Mouse (Mus musculus): ENCODE data around the gene Hvcn1. TPM values are rescaled to one million over a fixed set of nuclear protein-coding genes. Genes with fewer than 3 reads are reported as not detected.
A peak's percentile ranks its signal among the peaks of the same experiment; 100 is the strongest.

The Hvcn1 gene
- polyA plus RNA-seq, 2 experiments, result 8.6 to 9.6 TPM

DNA sequence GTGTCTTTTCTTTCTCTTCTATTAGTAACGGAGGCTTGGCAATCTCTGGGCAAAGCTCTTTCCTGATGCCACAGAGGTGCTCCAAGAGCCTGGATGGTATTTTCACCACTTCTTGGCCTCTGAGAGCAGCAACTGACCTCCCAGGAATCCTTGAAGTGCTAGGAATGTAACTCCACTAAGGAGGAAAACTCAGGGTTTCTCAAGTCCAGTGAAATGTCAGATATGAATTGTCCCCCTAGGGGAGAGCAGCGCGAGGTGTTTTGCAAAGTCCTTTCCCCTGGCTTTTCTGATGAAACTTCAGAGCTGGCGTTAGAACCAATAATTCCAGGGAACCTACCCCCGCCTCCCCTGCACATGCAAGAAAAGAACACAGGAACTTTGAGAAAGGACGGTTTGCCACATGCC, 73.8 kb downstream of the Hvcn1 start:
- no peak overlapping the region for H3K4me3 ChIP-seq (replicated peaks; ENCODE audit: low read length)
- no peaks in the 10 kb centered on the region for H3K36me3 ChIP-seq (ENCODE audit: control insufficient read depth, insufficient read depth, low read length)
- H3K27ac ChIP-seq (replicated peaks; ENCODE audit: low read depth, low read length), result no peak overlapping the region
- H3K4me2 ChIP-seq (replicated peaks; ENCODE audit: low read depth, low read length, severe bottlenecking), result peak overlapping the region; percentile 16; the same call in 1 of the 2 replicates
- DNase-seq (ENCODE audit: low spot score) (no peak), ATAC-seq (ENCODE audit: low FRiP score, low read depth) (no peak)
- H3K9me3 ChIP-seq (ENCODE audit: control insufficient read depth, low read length), result no peaks in the 10 kb centered on the region
- no peaks in the 10 kb centered on the region for H3K27me3 ChIP-seq (ENCODE audit: control insufficient read depth, insufficient read depth, low read length)
- peaks cover 11% of the 10 kb centered on the region for H3K4me1 ChIP-seq (ENCODE audit: control insufficient read depth, insufficient read depth, low read length)
- 37% methylated on average over 6 of the region's 6 CpGs for WGBS
- H3K9ac ChIP-seq (ENCODE audit: low read depth, low read length, severe bottlenecking), result no peak overlapping the region
- TF ChIP-seq POLR2A (IDR thresholded peaks at IDR 0.05; ENCODE audit: borderline replicate concordance, extremely low read depth, insufficient read depth, insufficient read length), result no peak

DNA sequence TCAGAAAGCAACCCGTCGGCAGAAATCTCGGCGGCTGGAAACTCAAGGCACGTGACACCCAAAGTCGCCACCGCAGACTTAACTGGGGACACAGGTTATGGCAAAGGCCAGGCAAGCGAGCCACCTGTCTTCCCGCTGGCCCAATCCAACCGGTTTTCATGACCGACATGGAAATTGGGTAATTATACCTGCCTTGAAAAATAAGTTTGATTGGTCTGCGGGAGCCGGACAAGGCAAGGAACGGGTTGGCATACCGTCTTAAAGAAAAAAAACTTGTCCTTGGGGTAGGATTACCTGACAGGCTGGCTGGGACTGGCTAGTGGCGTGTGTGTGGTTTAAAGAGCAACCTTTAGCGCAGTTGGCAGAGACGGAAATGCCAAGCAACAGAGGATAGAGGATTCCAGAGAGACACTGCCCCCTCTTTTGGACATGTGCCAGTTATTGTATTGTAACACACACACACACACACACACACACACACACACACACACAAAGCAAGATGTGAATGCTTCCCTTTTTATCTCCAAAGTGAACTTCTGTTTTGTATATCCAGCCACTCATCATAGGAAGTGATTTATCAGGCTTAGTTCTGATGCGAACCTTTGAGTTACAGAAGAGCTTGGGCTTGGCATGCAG, 74.3 kb downstream of the Hvcn1 start:
- 27% methylated on average over 19 of the region's 19 CpGs for WGBS
- H3K4me2 ChIP-seq (replicated peaks; ENCODE audit: low read depth, low read length, severe bottlenecking), result peak overlapping the region; percentile 16
- H3K9ac ChIP-seq (ENCODE audit: low read depth, low read length, severe bottlenecking), result no peak overlapping the region

DNA sequence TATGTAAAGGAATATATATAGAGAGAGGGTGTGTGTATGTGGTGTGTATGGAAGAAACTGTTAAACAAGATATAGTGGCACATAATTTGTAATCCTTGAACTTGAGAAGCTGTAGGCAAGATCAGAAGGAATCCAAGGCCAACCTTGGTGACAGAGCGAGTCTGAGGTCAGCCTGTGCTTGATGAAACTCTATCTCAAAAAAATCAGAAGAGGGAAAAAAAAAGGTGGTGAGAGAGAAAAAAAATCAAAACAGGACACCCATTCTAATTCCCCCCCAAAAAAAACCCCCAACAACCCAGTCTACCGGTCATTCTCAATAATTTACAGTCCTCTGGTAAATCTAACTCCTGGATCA, 77.2 kb downstream of the Hvcn1 start:
- 23% methylated on average over 2 of the region's 2 CpGs for WGBS
- H3K27me3 ChIP-seq (ENCODE audit: control insufficient read depth, insufficient read depth, low read length), result no peaks in the 10 kb centered on the region
- ATAC-seq (ENCODE audit: low FRiP score, low read depth) (no peak), DNase-seq (ENCODE audit: low spot score) (no peak)
- no peaks in the 10 kb centered on the region for H3K9me3 ChIP-seq (ENCODE audit: control insufficient read depth, low read length)
- peak overlapping the region; percentile 98 for H3K4me2 ChIP-seq (replicated peaks; ENCODE audit: low read depth, low read length, severe bottlenecking)
- no peak overlapping the region for H3K9ac ChIP-seq (ENCODE audit: low read depth, low read length, severe bottlenecking)
- peak overlapping the region; percentile 96 for H3K4me3 ChIP-seq (replicated peaks; ENCODE audit: low read length)
- no peak overlapping the region for H3K27ac ChIP-seq (replicated peaks; ENCODE audit: low read depth, low read length)
- H3K4me1 ChIP-seq (ENCODE audit: control insufficient read depth, insufficient read depth, low read length), result peaks cover 16% of the 10 kb centered on the region
- TF ChIP-seq POLR2A (IDR thresholded peaks at IDR 0.05; ENCODE audit: borderline replicate concordance, extremely low read depth, insufficient read depth, insufficient read length), result no peak
- H3K36me3 ChIP-seq (ENCODE audit: control insufficient read depth, insufficient read depth, low read length), result peaks cover 13% of the 10 kb centered on the region

More for the DNA sequence above, 74.3 kb downstream of the Hvcn1 start:
- ATAC-seq (ENCODE audit: low FRiP score, low read depth) (no peak), DNase-seq (ENCODE audit: low spot score) (no peak)
- no peaks in the 10 kb centered on the region for H3K9me3 ChIP-seq (ENCODE audit: control insufficient read depth, low read length)
- H3K36me3 ChIP-seq (ENCODE audit: control insufficient read depth, insufficient read depth, low read length), result no peaks in the 10 kb centered on the region
- H3K27ac ChIP-seq (replicated peaks; ENCODE audit: low read depth, low read length), result no peak overlapping the region
- H3K4me1 ChIP-seq (ENCODE audit: control insufficient read depth, insufficient read depth, low read length), result peaks cover 16% of the 10 kb centered on the region
- H3K4me3 ChIP-seq (replicated peaks; ENCODE audit: low read length), result no peak overlapping the region
- TF ChIP-seq POLR2A (IDR thresholded peaks at IDR 0.05; ENCODE audit: borderline replicate concordance, extremely low read depth, insufficient read depth, insufficient read length), result no peak
- H3K27me3 ChIP-seq (ENCODE audit: control insufficient read depth, insufficient read depth, low read length), result no peaks in the 10 kb centered on the region

DNA sequence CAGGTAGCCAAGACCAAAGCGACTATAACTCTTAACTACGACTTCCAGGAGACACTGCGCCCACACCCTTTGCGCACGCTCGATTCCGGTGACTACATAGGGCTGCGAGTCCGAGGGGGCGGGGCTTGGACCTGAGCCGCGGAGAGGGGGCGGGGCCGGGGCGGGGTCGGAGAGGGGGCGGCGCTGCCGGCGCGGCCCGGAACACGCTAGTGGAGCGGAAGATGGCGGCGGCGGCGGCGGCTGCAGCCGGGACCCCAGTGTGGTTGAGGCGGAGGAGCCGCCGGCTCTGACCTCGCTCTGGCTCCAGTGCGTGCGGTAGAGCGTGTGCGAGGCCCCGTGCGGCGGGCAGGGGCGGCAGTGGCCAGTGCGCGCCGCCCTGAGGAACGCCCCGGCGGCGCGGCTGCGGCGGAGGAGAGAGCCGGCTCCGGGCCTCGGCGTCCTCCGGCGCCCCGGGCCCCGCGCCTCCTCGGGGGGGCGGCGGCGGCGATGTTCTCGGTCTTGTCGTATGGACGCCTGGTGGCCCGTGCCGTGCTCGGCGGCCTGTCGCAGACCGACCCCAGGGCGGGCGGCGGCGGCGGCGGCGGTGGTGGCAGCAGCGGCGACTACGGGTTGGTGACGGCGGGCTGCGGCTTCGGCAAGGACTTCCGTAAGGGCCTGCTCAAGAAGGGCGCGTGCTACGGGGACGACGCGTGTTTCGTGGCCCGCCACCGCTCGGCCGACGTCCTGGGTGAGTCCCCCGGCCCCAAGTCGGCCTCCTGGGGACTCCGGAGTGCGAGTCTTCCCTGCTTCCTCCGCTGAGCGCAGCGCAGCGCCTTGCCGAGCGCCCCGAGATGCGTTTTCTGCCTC, 77.8 kb downstream of the Hvcn1 start, which contains the start of gene Pptc7:
TSS of gene Pptc7 (plus strand) at position 183 of the 846 bp plus-strand sequence.
- H3K4me1 ChIP-seq (ENCODE audit: control insufficient read depth, insufficient read depth, low read length), result peaks cover 16% of the 10 kb centered on the region
- peak within 1 kb of the TSS; percentile 98 for H3K4me2 ChIP-seq (replicated peaks; ENCODE audit: low read depth, low read length, severe bottlenecking)
- no peak within 1 kb of the TSS; the same call in 1 of the 2 replicates for H3K27ac ChIP-seq (replicated peaks; ENCODE audit: low read depth, low read length)
- H3K9ac ChIP-seq (ENCODE audit: low read depth, low read length, severe bottlenecking), result peak within 1 kb of the TSS; percentile 81
- H3K36me3 ChIP-seq (ENCODE audit: control insufficient read depth, insufficient read depth, low read length), result peaks cover 13% of the 10 kb centered on the region
- peak; percentile 90 for DNase-seq (ENCODE audit: low spot score)
- H3K4me3 ChIP-seq (replicated peaks; ENCODE audit: low read length), result peak within 1 kb of the TSS; percentile 96
- ATAC-seq (ENCODE audit: low FRiP score, low read depth), result peak; percentile 95
- 1% methylated on average over 62 of the region's 114 CpGs for WGBS
- TF ChIP-seq POLR2A (IDR thresholded peaks at IDR 0.05; ENCODE audit: borderline replicate concordance, extremely low read depth, insufficient read depth, insufficient read length), result 0 out of 2 replicates have a peak, but pooled peaks have one; percentile 28
- H3K27me3 ChIP-seq (ENCODE audit: control insufficient read depth, insufficient read depth, low read length), result no peaks in the 10 kb centered on the region
- H3K9me3 ChIP-seq (ENCODE audit: control insufficient read depth, low read length), result no peaks in the 10 kb centered on the region

DNA sequence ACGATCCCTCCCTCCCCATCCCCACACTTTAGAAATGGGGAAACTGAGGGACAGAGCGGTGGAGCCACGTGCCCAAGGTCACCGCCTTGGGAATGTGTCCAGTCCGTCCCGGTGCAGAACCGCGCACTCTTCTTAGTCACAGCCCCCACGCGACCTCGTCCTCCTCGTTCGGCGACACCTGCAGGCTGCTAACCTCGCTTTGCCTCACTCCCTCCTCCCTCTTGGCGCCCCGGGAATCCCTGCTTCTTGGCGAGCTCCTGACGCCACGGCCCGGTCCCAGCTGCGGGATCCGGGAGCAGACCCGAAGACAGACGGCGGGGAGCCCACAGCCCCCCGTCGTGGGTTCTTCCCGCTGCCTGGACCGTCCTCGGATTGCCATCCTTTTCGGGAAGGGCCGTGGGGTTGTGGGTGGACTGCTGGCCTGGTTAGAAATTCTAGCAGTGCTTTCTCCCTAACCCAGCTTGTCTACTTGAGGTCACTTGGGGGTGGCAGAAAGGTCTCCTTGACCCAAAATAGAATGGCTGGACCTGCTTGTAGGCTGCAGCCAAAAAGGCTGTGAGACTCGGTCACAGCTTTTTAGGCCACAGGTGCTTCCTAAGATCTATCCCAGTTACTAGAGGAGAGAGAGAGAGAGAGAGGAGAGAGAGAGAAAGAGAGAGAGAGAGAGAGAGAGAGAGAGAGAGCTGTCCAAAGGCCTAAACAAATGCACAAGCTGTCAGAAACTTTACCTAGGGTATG, 78.6 kb downstream of the Hvcn1 start:
- Histone ChIP-seq H3K4me2 (replicated peaks; ENCODE audit: low read depth, low read length, severe bottlenecking) (peak overlapping the region; percentile 98), H3K27ac (replicated peaks; ENCODE audit: low read depth, low read length) (no peak overlapping the region; the same call in 1 of the 2 replicates), H3K9ac (ENCODE audit: low read depth, low read length, severe bottlenecking) (peak overlapping the region; percentile 81), H3K9me3 (ENCODE audit: control insufficient read depth, low read length) (no peaks in the 10 kb centered on the region), H3K36me3 (ENCODE audit: control insufficient read depth, insufficient read depth, low read length) (peaks cover 15% of the 10 kb centered on the region), H3K4me1 (ENCODE audit: control insufficient read depth, insufficient read depth, low read length) (peaks cover 16% of the 10 kb centered on the region), H3K4me3 (replicated peaks; ENCODE audit: low read length) (peak overlapping the region; percentile 96), H3K27me3 (ENCODE audit: control insufficient read depth, insufficient read depth, low read length) (no peaks in the 10 kb centered on the region)
- WGBS, result 1% methylated on average over 34 of the region's 34 CpGs
- ATAC-seq (ENCODE audit: low FRiP score, low read depth) (0 out of 2 replicates have a peak, but pooled peaks have one; percentile 6), DNase-seq (ENCODE audit: low spot score) (peak; percentile 22)
- no peak for TF ChIP-seq POLR2A (IDR thresholded peaks at IDR 0.05; ENCODE audit: borderline replicate concordance, extremely low read depth, insufficient read depth, insufficient read length)
